Mouse (Mus musculus) megakaryocyte, adult 5-6 weeks (primary cell): ENCODE measurements around the gene Catspere2. TPM values are rescaled to one million over a fixed set of nuclear protein-coding genes. Genes with fewer than 3 reads are reported as not detected.
A peak's percentile ranks its signal among the peaks of the same experiment; 100 is the strongest.
"Not testable (repeated sequence)": the region's sequence is repeated elsewhere in the genome, so short reads cannot be mapped to it uniquely, and the experiment has no call there.

ENCODE experiments used
- ATAC-seq: 2 replicates; pipeline ENCODE4 v1.8.0; 2016; ENCODE audit warnings: mild to moderate bottlenecking, inconsistent platforms; ENCODE audit not compliant: poor library complexity, severe bottlenecking
- total RNA-seq, 2 experiments: library from RNA; stranded (forward) in 1 of 2; stranded (reverse) in 1 of 2; fragments of 153-499, 151-499 nt in 1 of 2; fragments of 221-1000, 200-1000 nt in 1 of 2; gene quantifications; 2 replicates each; pipeline versions ENCODE4 v1.2.3 to v1.2.4; 2015 to 2017

Gene Catspere2
- total RNA-seq (2015) = not detected in 2 replicates
- not detected in 2 replicates for total RNA-seq (2017)

DNA sequence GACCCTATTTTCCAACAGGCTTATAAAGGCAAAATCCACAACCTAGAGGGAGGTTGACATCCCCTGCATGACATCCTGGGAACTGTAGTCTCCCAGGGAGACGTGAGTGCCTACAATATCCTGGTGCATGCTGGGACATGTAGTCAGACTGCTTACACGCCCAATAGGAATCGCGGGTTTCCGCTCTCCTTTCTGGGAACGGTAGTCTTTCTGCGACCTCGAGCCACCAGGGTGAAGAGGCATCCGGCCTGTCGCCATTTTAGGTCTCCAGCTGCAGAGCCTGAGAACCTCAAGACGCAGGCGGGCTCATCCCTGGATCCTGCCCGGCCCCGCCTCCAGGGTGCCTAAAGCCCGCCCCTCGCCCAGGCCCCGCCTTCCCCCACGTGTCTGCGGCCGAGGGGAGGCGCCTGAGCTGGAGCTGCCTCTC, at the start of gene Catspere2:
Gene Catspere2 (plus strand): TSS at position 400 of the 427 bp plus-strand sequence.
- peak; percentile 90 for ATAC-seq

- peak; percentile 83 for ATAC-seq
Measured at GRCm38 (mm10) chr1:177940422-177940977, 42.7 kb upstream of the Catspere2 start.

DNA sequence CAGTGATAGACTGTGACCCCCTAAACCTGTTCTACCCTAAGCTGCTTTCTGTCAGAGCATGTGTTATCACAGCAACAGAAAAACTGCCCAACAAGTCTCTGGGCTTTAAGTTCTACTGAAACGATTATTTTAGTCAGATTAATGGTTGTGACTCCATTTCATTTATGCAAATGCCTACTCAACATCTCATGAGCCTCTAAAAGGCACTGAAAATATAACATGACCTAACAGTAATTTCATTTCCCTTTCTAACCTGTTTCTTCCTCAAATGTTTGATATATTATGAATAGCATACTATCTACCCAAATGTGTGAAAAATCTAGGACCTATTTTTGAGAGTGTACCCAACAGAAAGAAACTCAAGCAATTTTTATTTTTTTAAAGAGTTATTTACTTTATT, 1.9 kb upstream of the Catspere2 start:
- no peak for ATAC-seq

DNA sequence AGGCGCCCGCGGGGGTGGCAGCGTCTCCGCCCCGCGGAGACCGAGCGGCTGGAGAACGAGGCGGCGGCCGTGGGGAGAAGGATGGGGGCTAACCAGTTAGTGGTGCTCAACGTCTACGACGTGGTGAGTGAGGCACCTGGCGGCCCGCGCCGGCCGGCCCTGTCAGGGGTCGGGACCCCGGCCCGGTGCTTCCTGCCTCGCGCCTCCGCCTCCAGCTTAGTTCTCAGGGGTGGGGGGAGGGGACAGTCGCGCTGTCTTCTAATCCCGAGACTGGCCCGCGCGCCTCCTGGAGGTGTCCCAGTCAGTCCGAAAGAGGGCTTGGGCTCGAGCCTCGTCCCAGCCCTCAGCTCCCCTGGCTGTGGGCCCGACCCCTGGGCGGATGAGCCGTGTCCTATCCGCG, 359 bp downstream of the Catspere2 start:
- ATAC-seq = peak; percentile 24

DNA sequence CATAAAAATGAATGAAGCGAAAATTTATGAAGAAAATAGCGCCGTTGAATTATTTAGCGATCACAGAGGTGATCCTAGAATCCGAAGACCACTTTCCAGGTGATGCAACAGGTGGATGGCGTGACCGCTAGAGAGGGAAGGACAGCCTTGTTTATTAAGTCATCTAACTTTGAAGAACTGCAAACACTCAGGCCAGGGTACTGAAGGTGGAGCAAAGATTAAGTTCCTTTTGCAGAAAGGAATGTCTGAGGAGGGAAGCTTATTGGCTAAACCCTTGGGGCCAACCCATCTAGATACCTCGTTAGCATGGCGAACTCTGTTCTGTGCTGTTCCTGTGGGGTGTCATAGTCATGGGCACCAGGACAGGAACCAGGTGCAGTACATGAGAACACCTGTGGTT, 983 bp downstream of the Catspere2 start:
- no peak for ATAC-seq

GRCm38 (mm10) chr1:177987476-177987875, 4.3 kb downstream of the Catspere2 start:
- not testable (repeated sequence) for ATAC-seq

DNA sequence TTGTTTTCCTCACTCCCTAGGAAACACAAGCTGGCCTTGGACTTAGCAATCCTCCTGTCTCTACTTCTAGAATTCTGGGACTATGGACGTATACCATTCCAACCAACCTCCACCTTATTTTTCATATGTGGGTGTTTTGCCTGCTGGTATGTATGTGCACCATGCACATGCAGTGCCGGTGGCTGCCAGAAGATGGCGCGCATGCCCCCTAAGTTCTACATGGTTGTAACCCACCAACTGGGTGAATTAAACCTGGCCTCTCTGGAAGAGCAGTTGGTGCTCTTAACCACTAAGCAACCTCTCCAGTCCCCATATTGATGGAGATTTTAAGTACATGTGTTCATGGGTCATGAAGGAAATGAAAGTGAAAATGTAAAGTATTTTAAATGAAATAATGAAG, 89.6 kb downstream of the Catspere2 start:
- peak; percentile 38; the same call in 1 of the 2 replicates for ATAC-seq

- ATAC-seq = not testable (repeated sequence)
Measured at GRCm38 (mm10) chr1:178097865-178098264, 114.6 kb downstream of the Catspere2 start.

GRCm38 (mm10) chr1:178108514-178108913, 125.3 kb downstream of the Catspere2 start:
- ATAC-seq = not testable (repeated sequence)

GRCm38 (mm10) chr1:178122236-178122635, 139.0 kb downstream of the Catspere2 start:
- ATAC-seq = not testable (repeated sequence)

DNA sequence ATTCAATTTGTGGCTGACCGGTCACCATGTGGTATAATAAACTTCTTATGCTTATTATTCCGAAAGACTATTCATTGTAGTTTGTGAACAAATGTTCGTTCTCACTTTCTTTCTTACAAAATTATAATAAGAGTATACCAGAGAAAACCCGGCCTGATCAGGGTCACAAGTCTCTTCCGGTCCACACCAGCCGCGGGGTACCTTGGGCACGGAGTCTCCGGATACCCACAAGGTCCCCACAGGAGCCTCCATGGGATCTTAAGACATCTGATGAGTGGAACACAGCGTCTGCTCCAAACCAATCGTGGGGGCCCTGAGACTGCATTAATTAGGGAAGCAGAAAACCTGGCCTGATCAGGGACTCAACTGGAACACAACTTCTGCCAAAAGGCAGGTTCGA, 151.1 kb downstream of the Catspere2 start:
- ATAC-seq = no peak

- peak; percentile 84 for ATAC-seq
Measured at GRCm38 (mm10) chr1:178146513-178146912, 163.3 kb downstream of the Catspere2 start.

DNA sequence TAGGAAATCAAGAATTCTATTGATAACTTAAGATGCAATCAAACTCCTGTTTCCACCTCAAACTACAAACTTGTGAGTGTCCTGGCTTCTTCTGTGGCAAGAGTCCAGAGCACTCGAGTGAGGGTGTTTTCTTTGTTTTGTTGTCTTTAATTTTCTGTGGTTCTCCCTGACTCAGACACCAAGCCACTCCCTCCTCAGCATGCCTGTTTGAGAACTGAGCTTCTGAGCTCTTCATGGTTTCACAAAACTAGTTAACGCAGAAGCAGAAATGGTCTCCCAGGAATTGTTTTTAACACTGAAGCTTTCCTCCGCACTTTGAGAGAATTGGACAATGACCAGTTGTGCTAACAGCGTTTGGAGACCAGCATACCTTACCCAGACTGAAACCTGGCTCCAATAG, 163.7 kb downstream of the Catspere2 start:
- not testable (repeated sequence) for ATAC-seq

DNA sequence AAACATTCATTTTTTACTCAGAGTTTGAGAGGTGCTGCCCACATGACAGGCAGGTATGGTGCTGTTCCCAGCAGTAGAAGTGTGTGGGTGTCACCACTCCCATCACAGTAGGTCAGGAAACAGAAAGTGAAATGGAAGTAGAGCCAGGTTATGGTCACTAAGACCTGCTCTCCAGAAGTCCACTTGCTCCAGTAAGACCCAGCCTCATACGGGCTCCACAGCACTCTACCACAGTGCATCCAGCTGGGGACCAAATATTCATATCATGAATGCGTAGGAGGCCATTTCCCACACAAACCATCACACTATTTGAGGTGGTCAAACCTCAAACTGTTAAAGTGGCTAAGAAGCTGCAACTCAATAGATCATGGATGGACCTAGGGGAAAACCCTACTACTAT, 199.0 kb downstream of the Catspere2 start:
- ATAC-seq = no peak

- no peak for ATAC-seq
Measured at GRCm38 (mm10) chr1:178185591-178185990, 202.4 kb downstream of the Catspere2 start.

GRCm38 (mm10) chr1:178187216-178187791, 204.1 kb downstream of the Catspere2 start, which contains the start of gene Desi2:
TSS of gene Desi2 (plus strand) at chr1:178187417.
- peak; percentile 89 for ATAC-seq

- ATAC-seq = peak; percentile 26
Measured at GRCm38 (mm10) chr1:178187810-178188209, 204.6 kb downstream of the Catspere2 start.

DNA sequence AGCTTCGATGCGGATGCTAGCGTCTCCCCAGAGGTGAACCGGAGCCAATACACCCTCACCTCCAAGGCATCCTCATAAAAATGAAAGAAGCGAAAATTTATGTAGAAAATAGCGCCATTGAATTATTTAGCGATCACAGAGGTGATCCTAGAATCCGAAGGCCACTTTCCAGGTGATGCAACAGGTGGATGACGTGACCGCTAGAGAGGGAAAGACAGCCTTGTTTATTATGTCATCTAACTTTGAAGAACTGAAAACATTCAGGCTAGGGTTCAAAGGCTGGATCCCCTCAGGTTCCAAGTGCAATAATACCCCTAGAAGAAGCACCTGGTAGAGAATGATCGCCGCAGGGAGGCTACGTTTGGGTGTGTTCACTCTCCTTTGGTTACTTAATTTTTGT, 205.2 kb downstream of the Catspere2 start:
- peak; percentile 19 for ATAC-seq

- ATAC-seq = no peak
Measured at GRCm38 (mm10) chr1:178205701-178206325, 222.6 kb downstream of the Catspere2 start.

- ATAC-seq = not testable (repeated sequence)
Measured at GRCm38 (mm10) chr1:178207856-178208255, 224.6 kb downstream of the Catspere2 start.

GRCm38 (mm10) chr1:178209966-178210365, 226.7 kb downstream of the Catspere2 start:
- no peak for ATAC-seq

DNA sequence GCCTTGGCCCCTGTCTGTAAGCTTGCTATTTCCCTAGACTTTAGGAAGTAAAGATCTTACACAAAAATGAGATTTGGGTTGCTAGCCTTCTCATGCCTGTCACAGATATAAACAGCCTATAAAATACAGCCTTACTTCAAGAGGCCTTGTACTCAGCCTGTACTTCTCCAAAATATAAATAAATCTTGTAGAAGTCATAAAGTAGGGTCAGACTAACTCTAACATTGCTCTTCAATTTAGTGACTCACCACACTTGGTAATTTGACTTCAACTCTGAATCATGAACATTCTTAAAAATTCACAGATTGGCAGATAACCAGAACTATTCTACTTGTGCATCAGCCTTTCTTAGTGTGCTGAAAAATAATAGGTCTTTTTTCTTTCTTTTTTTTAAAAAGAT, 233.9 kb downstream of the Catspere2 start:
- no peak for ATAC-seq
